Mouse (Mus musculus) myocyte (in vitro differentiated cells): ENCODE measurements around the gene Rbm28. TPM values are rescaled to one million over a fixed set of nuclear protein-coding genes. Genes with fewer than 3 reads are reported as not detected.

Source experiments
- H3K27me3 ChIP-seq: one replicate; pipeline ENCODE4 v1.6.1; 2011; ENCODE audit not compliant: control insufficient read depth, insufficient read depth, insufficient read length
- H3K36me3 ChIP-seq: one replicate; pipeline ENCODE4 v1.6.1; 2011; ENCODE audit not compliant: control insufficient read depth, insufficient read depth
- H3K4me2 ChIP-seq: one replicate; pipeline ENCODE4 v1.6.1; 2011; ENCODE audit warnings: low read depth, control low read depth
- H3K4me3 ChIP-seq: one replicate; pipeline ENCODE4 v1.5.1; 2011; ENCODE audit warnings: mild to moderate bottlenecking, control low read depth, moderate library complexity
- H3K79me2 ChIP-seq: one replicate; pipeline ENCODE4 v1.6.1; 2011; ENCODE audit not compliant: control insufficient read depth, insufficient read depth
- H3ac ChIP-seq: one replicate; pipeline ENCODE4 v1.6.1; 2011; ENCODE audit not compliant: control insufficient read depth, insufficient read length
- CEBPB ChIP-seq: IDR thresholded peaks from 2 replicates; pipeline ENCODE4 v1.6.1; 2011; ENCODE audit warnings: mild to moderate bottlenecking, moderate library complexity; ENCODE audit not compliant: poor library complexity, insufficient read depth, severe bottlenecking
- E2F4 ChIP-seq: IDR thresholded peaks from one replicate; pipeline ENCODE4 v1.6.1; 2011; ENCODE audit warnings: mild to moderate bottlenecking, control low read depth, moderate library complexity; ENCODE audit not compliant: insufficient read depth
- MAX ChIP-seq: IDR thresholded peaks from one replicate; pipeline ENCODE4 v1.6.1; 2011; ENCODE audit warnings: low read depth, mild to moderate bottlenecking, control low read depth
- MYOD1 ChIP-seq, 3 experiments: IDR thresholded peaks; one replicate each; pipeline ENCODE4 v1.6.1; 2011; ENCODE audit warnings: control low read depth in 2 of 3, low read depth in 2 of 3, mild to moderate bottlenecking in 2 of 3, moderate library complexity in 1 of 3; ENCODE audit not compliant: insufficient read length in 2 of 3, control insufficient read depth in 1 of 3
- MYOG ChIP-seq, 3 experiments: IDR thresholded peaks; one replicate each; pipeline ENCODE4 v1.6.1; 2011; ENCODE audit warnings: control low read depth in 2 of 3, low read depth in 2 of 3, mild to moderate bottlenecking in 2 of 3; ENCODE audit not compliant: insufficient read length in 2 of 3, control insufficient read depth in 1 of 3, insufficient read depth in 1 of 3
- POLR2A ChIP-seq: IDR thresholded peaks from one replicate; pipeline ENCODE4 v1.6.1; 2011; ENCODE audit warnings: low read depth, mild to moderate bottlenecking, control low read depth, moderate library complexity; ENCODE audit not compliant: insufficient read length
- POLR2AphosphoS2 ChIP-seq: IDR thresholded peaks from one replicate; pipeline ENCODE4 v1.6.1; 2011; ENCODE audit warnings: low read depth, control low read depth; ENCODE audit not compliant: insufficient read length
- REST ChIP-seq: IDR thresholded peaks from one replicate; pipeline ENCODE4 v1.6.1; 2011; ENCODE audit warnings: mild to moderate bottlenecking, control low read depth, moderate library complexity; ENCODE audit not compliant: insufficient read depth, insufficient read length
- SRF ChIP-seq: IDR thresholded peaks from one replicate; pipeline ENCODE4 v1.6.1; 2011; ENCODE audit warnings: low read depth; ENCODE audit not compliant: control insufficient read depth, insufficient read length
- TCF12 ChIP-seq: IDR thresholded peaks from one replicate; pipeline ENCODE4 v1.6.1; 2011; ENCODE audit warnings: mild to moderate bottlenecking, control low read depth; ENCODE audit not compliant: poor library complexity, insufficient read depth, severe bottlenecking
- TCF3 ChIP-seq: IDR thresholded peaks from one replicate; pipeline ENCODE4 v1.6.1; 2011; ENCODE audit warnings: low read depth, control low read depth; ENCODE audit not compliant: insufficient read length
- USF1 ChIP-seq: IDR thresholded peaks from one replicate; pipeline ENCODE4 v1.6.1; 2011; ENCODE audit warnings: low read depth, mild to moderate bottlenecking, control low read depth, moderate library complexity
- polyA plus RNA-seq: library from polyadenylated mRNA; unstranded; fragments of >200 nt; fragmentation: generic; extraction: Trizol; gene quantifications from one replicate; pipeline ENCODE4 v1.2.1, GENCODE M21; 2012; ENCODE audit warnings: missing spikeins

Gene Rbm28
- polyA plus RNA-seq, 1 experiment = 16.2 TPM

DNA sequence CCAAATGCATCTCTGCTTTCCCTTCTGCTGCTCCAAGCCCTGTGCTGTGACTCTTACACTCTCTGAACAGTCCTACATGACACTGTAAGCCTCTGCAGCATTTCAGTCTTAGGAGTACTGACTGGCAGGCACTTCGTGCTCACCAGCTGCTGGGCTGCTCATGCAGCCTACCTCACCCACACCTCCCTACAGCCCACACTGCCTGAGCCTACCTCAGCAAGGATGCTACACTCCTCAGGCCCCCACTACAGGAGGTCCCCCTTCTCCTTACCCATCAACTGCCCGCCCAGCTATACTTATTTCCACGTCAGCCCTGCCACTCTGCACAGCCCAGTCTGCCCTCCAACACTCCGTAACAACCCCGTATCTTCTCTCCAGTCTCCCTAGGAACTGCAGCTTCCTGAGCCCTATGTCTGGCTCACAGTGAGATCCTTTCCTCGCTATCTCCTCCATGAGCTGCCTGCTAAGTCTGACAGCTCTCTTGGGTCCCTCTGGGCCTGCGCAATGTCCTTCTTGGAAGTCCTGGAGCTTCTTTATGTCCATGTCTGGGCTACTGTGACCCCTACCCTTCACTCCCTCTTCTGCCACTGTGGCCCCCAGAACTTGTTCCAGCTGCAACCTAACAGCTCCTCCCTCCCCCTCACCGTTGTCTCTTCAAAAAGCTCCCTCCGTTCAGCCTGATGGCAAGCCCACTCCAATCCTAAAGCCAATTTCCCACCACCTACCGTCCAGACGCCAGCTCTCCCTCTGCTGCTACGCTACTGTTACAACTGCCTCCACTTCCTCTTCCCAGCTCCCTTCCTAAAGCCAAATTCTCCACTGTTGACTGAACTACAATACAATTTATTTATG is 19.1 kb downstream of the Rbm28 start:
- H3ac ChIP-seq = no peak overlapping the region
- H3K36me3 ChIP-seq = peaks cover 25% of the 10 kb centered on the region
- H3K4me3 ChIP-seq = no peak overlapping the region
- TF ChIP-seq SRF = no peak
- TF ChIP-seq CEBPB = no peak
- no peak for TF ChIP-seq MAX
- TF ChIP-seq TCF12 = no peak
- no peak for TF ChIP-seq MYOG (IDR thresholded peaks at IDR 0.05; ENCODE audit: control insufficient read depth in 1 of 3, insufficient read depth in 1 of 3, insufficient read length in 2 of 3, low read depth in 2 of 3)
- TF ChIP-seq E2F4 = no peak
- no peak for TF ChIP-seq TCF3
- no peak for TF ChIP-seq MYOD1 (IDR thresholded peaks at IDR 0.05; ENCODE audit: control insufficient read depth in 1 of 3, insufficient read length in 2 of 3, low read depth in 2 of 3)
- no peak for TF ChIP-seq USF1
- TF ChIP-seq POLR2AphosphoS2 = no peak
- no peak for TF ChIP-seq REST
- TF ChIP-seq POLR2A = no peak
- no peak overlapping the region for H3K4me2 ChIP-seq
- no peaks in the 10 kb centered on the region for H3K79me2 ChIP-seq
- H3K27me3 ChIP-seq = no peaks in the 10 kb centered on the region

DNA sequence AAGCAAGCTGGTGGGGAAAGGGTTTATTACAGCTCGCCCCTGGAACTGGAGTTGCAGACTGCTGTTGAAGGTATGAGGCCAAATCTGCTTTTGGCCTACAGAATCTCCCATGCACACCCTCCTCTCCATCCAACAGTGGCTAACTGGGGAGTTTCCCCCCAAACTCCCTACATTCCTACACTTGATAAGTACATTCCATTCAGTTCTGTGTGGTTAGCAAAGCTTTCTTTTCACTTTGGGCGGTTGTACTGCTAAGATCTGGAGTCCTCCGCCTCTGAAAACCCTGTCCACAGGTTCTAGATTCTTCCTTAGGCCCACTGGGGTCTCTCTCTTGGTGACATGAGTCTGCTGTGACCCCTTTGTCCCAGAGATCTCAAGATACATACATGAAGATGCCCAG is 19.8 kb downstream of the Rbm28 start:
- Histone ChIP-seq H3ac (no peak overlapping the region), H3K79me2 (no peaks in the 10 kb centered on the region), H3K36me3 (peaks cover 32% of the 10 kb centered on the region), H3K27me3 (no peaks in the 10 kb centered on the region), H3K4me2 (no peak overlapping the region), H3K4me3 (no peak overlapping the region)
- no peak for TF ChIP-seq MAX
- TF ChIP-seq SRF = no peak
- TF ChIP-seq E2F4 = no peak
- no peak for TF ChIP-seq POLR2AphosphoS2
- no peak for TF ChIP-seq MYOD1 (IDR thresholded peaks at IDR 0.05; ENCODE audit: control insufficient read depth in 1 of 3, insufficient read length in 2 of 3, low read depth in 2 of 3)
- TF ChIP-seq POLR2A = no peak
- no peak for TF ChIP-seq CEBPB
- no peak for TF ChIP-seq MYOG (IDR thresholded peaks at IDR 0.05; ENCODE audit: control insufficient read depth in 1 of 3, insufficient read depth in 1 of 3, insufficient read length in 2 of 3, low read depth in 2 of 3)
- no peak for TF ChIP-seq REST
- TF ChIP-seq USF1 = no peak
- TF ChIP-seq TCF12 = no peak
- no peak for TF ChIP-seq TCF3

DNA sequence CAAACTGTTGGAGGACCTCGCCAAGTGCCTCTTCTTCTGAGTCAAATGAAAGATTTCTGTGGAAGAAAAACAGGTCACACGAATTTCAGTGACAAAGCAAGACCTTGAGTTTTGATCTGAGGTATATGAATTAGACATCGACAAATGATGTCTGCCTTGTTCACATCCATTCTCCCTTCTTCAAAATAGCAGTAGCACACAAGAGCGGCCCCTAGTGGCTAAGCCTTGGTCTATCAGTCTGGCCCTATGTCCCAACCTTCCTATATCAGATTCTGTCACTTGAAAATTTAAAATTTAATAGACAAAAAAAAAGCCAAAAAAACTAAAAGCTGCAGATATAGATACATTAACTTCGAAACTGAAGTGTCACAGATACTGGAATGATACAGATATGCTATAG is 21.2 kb downstream of the Rbm28 start:
- Histone ChIP-seq H3ac (no peak overlapping the region), H3K27me3 (no peaks in the 10 kb centered on the region), H3K4me2 (no peak overlapping the region), H3K36me3 (peaks cover 34% of the 10 kb centered on the region), H3K79me2 (no peaks in the 10 kb centered on the region), H3K4me3 (no peak overlapping the region)
- TF ChIP-seq REST = no peak
- no peak for TF ChIP-seq TCF3
- no peak for TF ChIP-seq POLR2AphosphoS2
- no peak for TF ChIP-seq SRF
- no peak for TF ChIP-seq TCF12
- TF ChIP-seq POLR2A = no peak
- no peak for TF ChIP-seq USF1
- TF ChIP-seq MYOD1 (IDR thresholded peaks at IDR 0.05; ENCODE audit: control insufficient read depth in 1 of 3, insufficient read length in 2 of 3, low read depth in 2 of 3) = no peak
- no peak for TF ChIP-seq E2F4
- no peak for TF ChIP-seq MAX
- no peak for TF ChIP-seq MYOG (IDR thresholded peaks at IDR 0.05; ENCODE audit: control insufficient read depth in 1 of 3, insufficient read depth in 1 of 3, insufficient read length in 2 of 3, low read depth in 2 of 3)
- no peak for TF ChIP-seq CEBPB

DNA sequence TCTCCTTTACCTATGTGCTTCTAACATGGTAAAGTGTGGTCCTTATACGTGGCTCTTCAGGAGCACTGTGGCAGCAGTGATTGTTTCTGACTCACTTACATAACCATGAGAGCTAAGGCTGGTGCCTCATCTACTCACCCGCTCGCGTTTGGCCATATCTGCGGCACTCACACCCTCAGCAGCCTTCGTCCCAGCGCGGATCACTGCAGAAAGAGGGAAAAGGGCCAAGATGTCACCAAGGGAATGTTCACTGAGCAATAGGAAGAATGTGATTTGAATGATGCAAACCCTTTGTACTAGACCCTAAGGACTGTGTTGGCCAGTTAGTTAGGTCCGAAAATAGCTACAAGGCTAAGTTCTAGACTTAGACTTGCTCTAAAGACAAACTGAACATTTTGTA is 27.4 kb downstream of the Rbm28 start:
- H3ac ChIP-seq = no peak overlapping the region
- H3K79me2 ChIP-seq = no peaks in the 10 kb centered on the region
- no peak for TF ChIP-seq TCF3
- no peak for TF ChIP-seq USF1
- TF ChIP-seq TCF12 = no peak
- TF ChIP-seq MYOG (IDR thresholded peaks at IDR 0.05; ENCODE audit: control insufficient read depth in 1 of 3, insufficient read depth in 1 of 3, insufficient read length in 2 of 3, low read depth in 2 of 3) = no peak
- no peak for TF ChIP-seq POLR2A
- TF ChIP-seq E2F4 = no peak
- no peak overlapping the region for H3K4me3 ChIP-seq
- H3K4me2 ChIP-seq = no peak overlapping the region
- peaks cover 51% of the 10 kb centered on the region for H3K36me3 ChIP-seq
- H3K27me3 ChIP-seq = no peaks in the 10 kb centered on the region
